Mouse (Mus musculus) spleen, postnatal 4 days (tissue): Measurements from ENCODE around the gene Zfp131.

Experiments
- DNase-seq, 2 experiments: peaks; one replicate each; pipeline ENCODE4 v3.0.0; 2022; ENCODE audit warnings: low spot score in 2 of 2

Zfp131 gene

GRCm38 (mm10) chr13:119755141-119755547, 35.5 kb downstream of the Zfp131 start:
- peak in 1 of 2 experiments; percentile 69 for DNase-seq

- no peak for DNase-seq
These were observed 36.1 kb downstream of the Zfp131 start for GRCm38 (mm10) chr13:119754635-119755020.

GRCm38 (mm10) chr13:119753859-119754634, 36.6 kb downstream of the Zfp131 start:
- DNase-seq = no peak

- no peak for DNase-seq
These were observed 43.8 kb downstream of the Zfp131 start for GRCm38 (mm10) chr13:119746930-119747329.

- no peak for DNase-seq
These were observed 47.2 kb downstream of the Zfp131 start for GRCm38 (mm10) chr13:119743470-119743869.

- DNase-seq = no peak
These were observed 47.8 kb downstream of the Zfp131 start for GRCm38 (mm10) chr13:119742711-119743415.

GRCm38 (mm10) chr13:119741390-119742237, 49.1 kb downstream of the Zfp131 start:
- DNase-seq = no peak

- no peak for DNase-seq
These were observed 59.2 kb downstream of the Zfp131 start for GRCm38 (mm10) chr13:119731448-119731847.

- no peak for DNase-seq
These were observed 61.3 kb downstream of the Zfp131 start for GRCm38 (mm10) chr13:119729406-119729805.

- no peak for DNase-seq
These were observed 62.9 kb downstream of the Zfp131 start for GRCm38 (mm10) chr13:119727608-119728387.

- DNase-seq = no peak
These were observed 66.1 kb downstream of the Zfp131 start for GRCm38 (mm10) chr13:119724541-119724940.

- no peak for DNase-seq
These were observed 67.3 kb downstream of the Zfp131 start for GRCm38 (mm10) chr13:119723368-119723767.

- no peak for DNase-seq
These were observed 68.2 kb downstream of the Zfp131 start for GRCm38 (mm10) chr13:119722447-119722846.

- DNase-seq = no peak
These were observed 74.6 kb downstream of the Zfp131 start for GRCm38 (mm10) chr13:119716105-119716504.
